Mouse (Mus musculus) retina, postnatal 7 days (tissue): ENCODE measurements around the gene Chst10.

Experiments used
- DNase-seq: peaks from one replicate; pipeline ENCODE4 v3.0.0-alpha.2; 2012; ENCODE audit warnings: low read depth, low spot score

The Chst10 gene

DNA sequence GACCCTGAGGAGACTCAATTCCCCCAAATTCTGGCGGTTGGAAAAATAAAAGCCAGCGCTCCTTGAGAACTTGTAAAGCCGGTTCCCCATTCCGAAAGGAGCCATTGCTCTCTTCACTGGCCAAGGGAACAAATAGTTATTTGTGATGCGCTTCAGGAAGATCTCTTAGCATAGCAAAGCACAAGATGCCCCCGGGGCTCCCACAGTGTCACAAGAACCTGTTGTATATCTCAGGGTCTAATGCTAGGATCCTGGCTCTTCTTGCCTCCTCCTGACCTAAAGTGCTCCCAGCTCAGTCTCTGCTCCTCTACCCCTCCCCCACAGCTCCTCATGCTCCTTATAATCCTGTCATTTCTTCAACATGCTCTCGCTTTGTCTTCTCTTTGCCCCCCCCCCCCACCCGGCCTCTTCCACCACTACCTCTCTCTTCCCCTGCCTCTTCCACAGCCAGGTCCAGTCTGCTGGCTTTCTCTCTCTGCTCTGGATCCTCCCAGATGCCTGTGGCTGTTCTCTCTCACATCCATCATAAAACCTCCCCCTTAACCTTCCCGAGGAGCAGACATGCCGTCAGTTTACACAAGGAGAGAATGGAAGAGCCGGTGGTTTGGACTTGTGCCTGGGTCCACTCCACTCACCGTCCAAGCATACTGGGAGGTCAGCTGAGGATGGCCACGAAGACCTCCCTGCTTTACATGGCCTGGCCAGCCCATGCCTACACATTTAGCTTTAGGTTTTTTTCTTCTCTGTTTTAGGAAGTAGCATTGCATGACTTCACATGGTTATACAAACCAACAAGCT lies 28.4 kb downstream of the Chst10 start:
- no peak for DNase-seq

DNA sequence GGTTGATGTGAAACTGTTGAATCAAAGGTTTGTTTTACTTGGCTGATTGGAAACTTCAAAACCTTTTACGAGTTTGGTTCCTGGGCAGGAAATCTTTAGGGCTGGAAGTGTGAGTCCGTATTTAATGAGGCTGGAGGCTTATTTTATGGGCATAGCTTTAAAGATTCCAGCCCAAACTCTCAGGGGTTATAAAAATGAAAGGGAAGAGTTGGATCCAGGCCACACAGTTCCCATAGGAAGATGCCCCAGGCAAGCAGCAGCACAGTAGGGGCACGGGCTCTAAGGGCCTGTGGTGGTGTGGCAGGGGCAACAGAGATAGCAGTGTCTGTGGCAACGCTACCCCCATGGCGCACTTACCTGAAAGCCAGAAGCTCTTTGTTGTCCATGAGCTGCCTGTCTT lies 31.7 kb downstream of the Chst10 start:
- no peak for DNase-seq

GRCm38 (mm10) chr1:38864341-38864740 lies 33.6 kb downstream of the Chst10 start:
- no peak for DNase-seq

DNA sequence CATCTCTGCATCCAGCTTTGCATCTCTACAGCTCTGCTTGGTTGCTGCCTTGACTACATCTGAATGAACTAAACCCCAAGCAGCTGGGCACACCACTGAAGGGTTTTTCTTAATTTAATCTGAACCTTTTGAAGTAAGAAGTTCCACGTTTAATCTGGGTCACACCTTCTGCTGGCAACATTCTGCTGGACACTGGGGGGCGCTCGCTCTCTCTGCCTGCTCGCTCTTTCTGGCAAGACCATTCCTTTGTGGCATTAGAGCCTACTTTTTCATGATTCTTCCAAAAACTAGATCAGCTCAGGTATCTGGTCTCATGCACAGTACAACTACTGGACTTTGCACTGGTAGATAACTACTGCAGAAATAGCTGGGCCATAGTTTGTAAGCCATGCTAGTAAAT lies 35.7 kb downstream of the Chst10 start:
- no peak for DNase-seq

GRCm38 (mm10) chr1:38860867-38861524 lies 37.0 kb downstream of the Chst10 start:
- no peak for DNase-seq

GRCm38 (mm10) chr1:38860207-38860606 lies 37.8 kb downstream of the Chst10 start:
- no peak for DNase-seq

DNA sequence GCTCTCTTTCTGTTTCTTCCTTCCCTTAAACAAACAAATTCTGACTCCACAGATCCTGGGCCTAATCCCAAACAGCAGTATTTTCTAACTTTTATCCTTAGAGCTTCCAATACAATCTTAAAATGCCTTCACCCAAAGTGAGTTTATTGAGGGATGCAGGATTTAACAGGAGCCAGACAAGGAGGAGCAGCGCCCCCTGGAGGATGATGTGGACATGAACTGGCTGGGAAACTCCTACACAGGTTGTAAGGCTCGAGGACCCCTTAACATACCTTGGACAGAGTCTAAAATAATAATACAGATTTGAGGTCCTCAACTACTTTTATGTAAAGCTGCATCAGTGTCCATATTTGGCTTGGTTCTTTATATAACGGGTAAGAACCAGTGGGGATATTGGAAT lies 41.8 kb downstream of the Chst10 start:
- no peak for DNase-seq

DNA sequence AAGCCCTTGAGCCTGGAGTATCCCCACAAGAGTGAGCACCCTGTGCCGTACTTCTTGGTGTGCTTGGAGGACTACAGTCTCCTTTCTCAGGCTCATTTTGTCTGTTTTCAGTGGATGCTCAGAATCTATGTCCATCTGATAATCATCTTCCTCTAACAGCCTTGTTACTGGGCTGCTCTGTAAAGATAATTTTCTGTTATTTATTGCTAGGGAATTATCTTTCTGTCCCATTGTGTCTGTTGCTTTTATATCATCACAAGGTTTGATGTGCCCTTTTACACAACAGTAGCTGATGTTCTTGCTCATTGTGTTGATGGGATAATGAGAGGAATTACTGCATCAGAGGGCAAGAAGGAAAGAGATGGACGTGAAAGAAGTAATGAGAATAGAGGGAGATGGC lies 45.7 kb downstream of the Chst10 start:
- no peak for DNase-seq

GRCm38 (mm10) chr1:38850650-38851049 lies 47.3 kb downstream of the Chst10 start:
- no peak for DNase-seq

GRCm38 (mm10) chr1:38848451-38849289 lies 49.3 kb downstream of the Chst10 start:
- DNase-seq: no peak

GRCm38 (mm10) chr1:38847975-38848374 lies 50.0 kb downstream of the Chst10 start:
- no peak for DNase-seq

GRCm38 (mm10) chr1:38843275-38843674 lies 54.7 kb downstream of the Chst10 start:
- no peak for DNase-seq

- DNase-seq: no peak
These were observed 55.1 kb downstream of the Chst10 start for GRCm38 (mm10) chr1:38842861-38843260.

DNA sequence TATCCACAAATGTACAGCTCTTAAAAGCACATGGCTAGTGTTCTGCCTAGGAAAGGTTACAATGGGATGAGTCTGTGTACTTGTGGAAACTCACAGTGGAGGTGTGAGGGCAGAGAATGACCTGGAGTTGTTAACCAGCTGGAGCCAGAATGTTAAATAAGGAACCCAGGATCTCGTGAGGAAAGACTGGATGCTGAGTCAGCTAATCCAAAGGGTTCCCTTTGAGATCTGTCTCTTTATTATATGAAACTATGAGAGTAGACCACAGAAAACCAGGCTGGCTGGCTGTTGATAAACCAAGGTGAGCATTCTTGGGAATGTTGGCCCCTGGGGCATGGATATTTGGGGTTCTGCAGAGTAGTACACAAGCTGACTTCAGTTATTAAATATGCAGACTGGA lies 58.0 kb downstream of the Chst10 start:
- DNase-seq: no peak

DNA sequence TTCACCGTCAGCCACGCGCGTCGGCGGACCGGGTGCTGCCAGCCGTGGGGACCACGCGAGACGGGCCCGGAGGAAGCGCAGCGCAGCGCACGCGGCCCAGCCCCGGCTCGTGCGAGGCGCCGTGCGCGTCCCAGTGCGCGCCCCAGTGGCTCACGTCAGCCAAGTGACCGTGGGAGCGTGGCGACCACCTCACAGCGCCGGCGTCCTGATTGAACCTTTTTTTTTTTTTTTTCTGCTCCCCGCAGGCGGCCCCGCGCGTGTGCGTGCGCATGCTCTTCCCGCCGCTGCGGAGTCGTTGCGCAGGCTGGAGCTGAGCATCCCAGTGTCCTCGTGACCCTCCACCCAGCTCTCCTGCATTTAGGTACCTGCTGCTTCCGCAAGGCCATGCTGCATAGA lies 61.5 kb downstream of the Chst10 start, which contains the start of gene Lonrf2:
TSS of gene Lonrf2 (minus strand) at position 235 of the 396 bp plus-strand sequence.
- peak; percentile 46 for DNase-seq

DNA sequence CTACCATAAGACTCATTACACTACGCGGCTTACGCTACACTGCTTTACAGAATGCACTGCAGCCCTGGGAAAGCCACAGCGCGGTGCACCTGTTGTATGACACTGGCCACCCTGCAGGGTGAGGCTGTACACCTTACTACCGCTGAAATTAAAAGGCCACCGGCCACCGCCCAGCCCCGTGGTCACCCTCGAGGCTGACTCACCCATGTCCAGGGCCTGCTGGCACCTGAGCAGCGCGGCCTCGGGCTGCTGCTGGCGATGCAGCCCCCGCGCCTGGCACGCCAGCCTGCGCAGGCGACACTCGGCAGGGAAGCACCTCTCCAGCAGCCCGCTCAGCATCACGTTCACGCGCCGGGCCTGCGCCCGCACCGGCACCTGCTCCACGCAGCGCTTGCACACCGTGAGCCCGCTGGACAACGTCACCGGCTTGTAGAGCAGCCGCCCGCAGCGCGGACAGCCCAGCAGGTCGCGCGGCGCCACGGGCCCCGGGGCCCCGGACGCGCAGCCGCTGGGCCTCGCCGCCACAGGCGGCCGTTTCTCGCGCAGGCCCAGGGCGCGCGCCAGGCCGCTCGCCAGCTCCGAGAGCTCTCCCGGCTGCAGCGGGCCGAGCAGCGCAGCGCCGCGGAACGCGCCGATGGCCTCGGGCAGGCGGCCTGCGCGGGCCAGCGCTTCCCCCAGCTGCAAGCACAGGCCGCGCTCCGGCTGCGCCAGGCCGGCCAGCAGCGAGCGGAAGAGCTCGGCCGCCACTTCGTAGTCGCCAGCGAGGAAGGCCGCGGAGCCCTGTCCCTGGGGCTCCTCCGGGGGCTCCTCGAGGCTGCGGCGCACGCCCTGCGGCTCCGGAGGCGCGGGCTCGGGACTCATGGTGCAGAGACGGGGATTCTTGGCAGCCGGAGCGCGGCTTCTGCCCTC lies 62.1 kb downstream of the Chst10 start:
- DNase-seq: peak; percentile 30

DNA sequence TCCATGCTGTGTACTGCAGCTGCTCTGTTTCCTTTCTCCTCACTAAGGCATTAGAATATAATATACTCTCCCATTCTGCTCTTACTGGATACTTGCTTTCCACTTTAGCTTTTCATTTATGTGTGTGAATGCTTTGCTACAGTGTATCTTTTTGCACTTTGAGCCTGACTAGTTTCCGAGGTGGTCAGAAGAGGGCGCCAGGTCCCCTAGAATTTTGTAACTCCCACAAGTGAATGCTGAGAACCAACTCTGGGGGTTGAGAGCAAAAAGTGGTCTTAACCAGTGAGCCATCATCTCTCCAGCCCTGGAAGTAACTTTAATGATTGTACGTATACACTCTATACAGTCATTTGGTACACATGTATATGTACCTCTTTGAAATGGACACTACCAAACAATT lies 63.1 kb downstream of the Chst10 start:
- no peak for DNase-seq

GRCm38 (mm10) chr1:38824926-38825325 lies 73.0 kb downstream of the Chst10 start:
- no peak for DNase-seq

GRCm38 (mm10) chr1:38823851-38824250 lies 74.1 kb downstream of the Chst10 start:
- no peak for DNase-seq

GRCm38 (mm10) chr1:38819691-38820090 lies 78.3 kb downstream of the Chst10 start:
- DNase-seq: no peak

- no peak for DNase-seq
These were observed 80.3 kb downstream of the Chst10 start for GRCm38 (mm10) chr1:38817671-38818070.
